Mouse (Mus musculus) kidney, postnatal 10 days (tissue): ENCODE data around the gene Gfod2.

Source experiments
- DNase-seq: peaks from one replicate; pipeline ENCODE4 v3.0.0; 2021; ENCODE audit warnings: mixed read lengths

Gfod2 gene

DNA sequence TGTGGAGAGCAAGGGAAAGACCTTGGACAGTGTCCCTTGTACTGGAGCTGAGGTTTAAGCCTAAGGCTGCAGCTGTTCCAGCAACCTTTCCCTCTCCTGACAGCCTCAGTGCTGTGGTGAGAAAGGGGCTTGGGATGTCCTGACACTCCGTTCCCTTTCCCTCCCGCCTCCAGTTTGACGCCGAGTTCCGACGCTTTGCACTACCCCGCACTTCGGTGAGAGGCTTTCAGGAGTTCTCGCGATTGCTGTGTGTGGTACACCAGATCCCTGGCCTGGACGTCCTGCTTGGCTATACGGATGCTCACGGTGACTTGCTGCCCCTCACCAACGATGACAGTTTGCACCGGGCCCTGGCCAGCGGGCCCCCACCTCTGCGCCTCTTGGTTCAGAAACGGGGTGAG lies 56.5 kb downstream of the Gfod2 start:
- DNase-seq = peak; percentile 16

DNA sequence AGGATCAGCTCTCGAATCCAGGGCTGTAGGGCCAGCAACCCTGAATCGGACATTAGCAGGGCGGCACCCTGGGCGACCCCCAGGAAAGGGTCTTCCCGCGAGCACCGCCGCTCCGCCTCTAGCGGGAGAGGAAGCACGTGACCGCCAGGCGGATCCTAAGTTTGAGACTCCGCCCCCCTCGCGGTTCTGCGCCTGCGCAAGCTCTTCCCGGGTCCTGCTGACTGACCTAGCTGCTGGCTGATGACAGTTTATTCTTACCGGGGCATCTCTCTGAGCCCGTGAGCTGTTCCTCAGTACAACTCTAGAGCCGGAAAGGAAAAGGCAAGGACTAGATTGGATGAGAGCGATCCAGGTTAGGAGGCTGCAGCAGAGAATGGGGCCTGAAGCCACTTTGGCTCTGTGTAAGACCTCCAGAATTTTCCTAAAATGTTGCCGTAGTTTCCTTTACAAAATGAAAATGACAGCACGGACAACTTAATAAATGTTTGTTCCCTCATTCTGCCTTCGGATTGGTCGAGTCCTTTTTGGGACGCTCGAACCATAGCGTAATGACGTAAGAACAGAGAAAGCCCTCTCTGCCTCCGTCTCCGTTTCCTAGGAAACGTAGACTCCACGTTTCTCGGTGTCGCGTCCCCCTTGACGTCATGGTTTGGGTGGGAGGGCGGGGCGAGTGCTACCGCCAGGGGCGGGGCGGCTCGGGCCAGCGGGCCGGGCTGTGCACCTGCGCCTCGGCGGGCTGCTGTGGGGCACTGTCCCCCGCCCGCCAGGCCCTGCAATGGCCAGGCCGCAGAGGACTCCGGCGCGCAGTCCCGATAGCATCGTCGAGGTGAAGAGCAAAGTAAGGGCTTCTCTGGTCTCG lies 57.3 kb downstream of the Gfod2 start, which contains the start of the genes Acd and Pard6a:
Gene Acd (minus strand): TSS at position 137 of the 859 bp plus-strand sequence.
Gene Pard6a (plus strand): TSS at position 183 of the 859 bp plus-strand sequence.
- DNase-seq = peak; percentile 97

DNA sequence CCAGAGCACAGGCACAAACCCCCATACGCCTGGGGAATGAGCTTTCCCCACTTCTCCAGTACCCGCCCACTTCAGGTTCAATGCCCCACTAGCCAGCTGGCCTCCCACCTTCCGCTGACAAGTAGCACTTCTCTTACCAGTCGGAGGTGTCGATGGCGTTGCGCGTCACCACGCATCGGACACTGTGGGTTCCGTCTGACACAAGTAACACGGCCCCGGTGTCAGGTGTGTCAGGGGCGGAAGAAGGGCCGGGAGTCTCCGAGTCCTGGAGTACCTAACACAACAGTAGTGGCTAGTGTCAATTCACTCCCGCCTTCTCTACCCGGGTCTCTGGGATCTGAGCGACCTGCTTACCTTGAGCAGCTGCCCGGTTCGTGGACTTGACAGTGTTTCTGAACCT lies 57.9 kb downstream of the Gfod2 start:
- peak; percentile 71 for DNase-seq

DNA sequence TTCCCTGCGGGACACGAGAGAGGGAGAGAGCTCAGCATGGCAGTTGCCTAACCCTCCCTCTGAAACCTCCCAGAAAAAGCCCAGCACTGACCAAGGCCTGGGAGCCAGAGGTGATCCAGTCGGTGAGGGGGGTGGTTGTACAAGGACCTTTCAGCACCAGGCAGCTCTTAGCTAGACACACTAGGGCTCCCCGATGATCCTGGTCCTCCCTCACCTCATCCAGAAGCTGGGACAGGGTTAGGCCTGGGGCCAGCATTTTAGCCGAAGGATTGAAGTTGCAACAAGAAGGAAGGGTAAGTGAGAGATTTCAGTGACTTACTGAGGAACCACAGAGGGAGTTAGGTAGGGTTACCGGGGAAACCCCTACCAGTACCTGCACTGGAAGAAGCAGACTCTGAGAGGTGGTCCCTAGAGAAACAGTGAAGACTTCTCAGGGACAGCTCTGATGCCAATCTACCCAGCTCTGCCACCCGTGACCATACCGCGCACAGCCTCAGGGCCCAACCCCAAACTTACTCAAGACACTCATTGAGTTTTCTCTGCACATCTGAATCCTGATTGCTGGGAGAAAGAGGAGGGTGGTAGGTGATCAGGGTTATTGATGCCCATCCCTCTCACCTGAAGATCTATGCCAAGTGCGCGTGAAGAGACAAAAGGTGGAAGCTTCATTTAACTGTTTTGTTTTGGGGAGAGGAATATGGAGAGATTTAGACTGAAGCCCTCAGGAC lies 58.8 kb downstream of the Gfod2 start:
- DNase-seq = no peak

DNA sequence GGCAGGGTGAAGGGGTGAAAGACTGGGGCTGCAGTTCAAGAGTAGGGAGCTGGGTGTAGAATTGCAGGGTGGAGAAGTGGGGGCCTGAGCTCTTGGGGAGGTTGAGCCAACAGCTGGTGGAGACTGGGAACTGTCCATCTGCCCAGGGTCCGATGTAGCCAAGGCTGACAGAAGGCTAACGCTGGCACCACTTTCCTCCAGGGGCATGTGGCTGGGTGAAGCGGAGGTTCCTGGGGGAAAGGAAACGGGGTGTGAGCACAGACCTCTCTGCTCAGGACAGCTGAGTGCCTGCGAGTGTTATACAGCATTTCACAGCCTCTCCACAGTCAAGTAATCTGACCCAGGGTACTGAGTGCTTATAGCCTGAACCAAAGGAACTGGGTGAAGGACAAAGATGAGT lies 59.7 kb downstream of the Gfod2 start:
- DNase-seq = no peak

DNA sequence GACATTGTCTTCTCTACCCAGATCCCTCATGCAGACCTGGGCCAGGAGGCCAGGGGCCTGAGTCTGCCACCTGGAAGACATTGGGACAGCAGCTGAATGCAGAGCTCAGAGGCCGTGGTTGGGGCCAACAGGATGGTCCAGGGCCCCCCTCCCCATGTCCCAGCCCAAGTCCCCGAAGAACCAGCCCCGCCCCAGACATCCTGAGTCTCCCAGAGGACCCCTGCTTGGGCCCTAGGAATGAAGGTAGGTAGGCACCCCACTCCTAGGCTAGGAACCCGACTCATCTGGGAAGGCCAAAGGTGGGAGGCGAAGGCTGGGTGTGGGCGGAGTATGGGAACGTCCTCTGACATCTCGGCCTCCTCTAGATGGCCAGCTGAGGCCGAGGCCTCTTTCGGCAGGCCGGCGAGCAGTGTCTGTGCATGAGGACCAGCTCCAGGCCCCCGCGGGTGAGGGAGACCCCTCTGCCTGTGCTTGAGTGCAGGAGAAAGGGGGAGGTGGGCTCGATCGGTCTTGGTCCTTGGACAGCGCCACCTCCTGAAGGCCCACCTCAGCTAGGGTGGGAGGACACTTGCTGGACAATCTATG lies 61.2 kb downstream of the Gfod2 start:
- DNase-seq = no peak

DNA sequence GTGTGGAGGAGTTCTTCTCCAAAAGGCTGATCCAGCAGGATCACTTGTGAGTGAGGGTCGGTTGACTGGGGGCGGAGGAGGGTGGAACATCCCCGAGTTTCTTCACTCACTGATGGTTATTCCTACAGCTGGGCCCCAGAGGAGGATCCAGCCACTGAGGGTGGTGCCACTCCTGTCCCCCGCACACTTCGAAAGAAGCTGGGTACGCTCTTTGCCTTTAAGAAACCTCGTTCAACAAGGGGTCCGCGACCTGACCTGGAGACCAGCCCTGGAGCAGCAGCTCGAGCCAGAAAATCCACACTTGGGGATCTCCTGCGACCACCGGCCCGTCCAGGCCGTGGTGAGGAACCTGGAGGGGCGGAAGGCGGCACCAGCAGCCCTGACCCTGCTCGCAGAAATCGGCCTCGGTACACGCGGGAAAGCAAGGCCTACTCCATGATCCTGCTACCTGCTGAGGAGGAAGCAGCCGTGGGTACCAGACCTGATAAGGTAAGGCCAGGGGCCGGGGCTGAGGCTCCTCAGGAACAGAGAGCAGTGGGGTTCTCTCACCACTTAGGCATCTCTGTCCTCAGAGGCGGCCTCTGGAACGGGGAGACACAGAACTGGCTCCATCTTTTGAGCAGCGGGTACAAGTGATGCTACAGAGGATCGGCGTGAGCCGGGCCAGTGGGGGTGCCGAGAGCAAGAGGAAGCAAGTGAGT lies 63.2 kb downstream of the Gfod2 start:
- DNase-seq = no peak

DNA sequence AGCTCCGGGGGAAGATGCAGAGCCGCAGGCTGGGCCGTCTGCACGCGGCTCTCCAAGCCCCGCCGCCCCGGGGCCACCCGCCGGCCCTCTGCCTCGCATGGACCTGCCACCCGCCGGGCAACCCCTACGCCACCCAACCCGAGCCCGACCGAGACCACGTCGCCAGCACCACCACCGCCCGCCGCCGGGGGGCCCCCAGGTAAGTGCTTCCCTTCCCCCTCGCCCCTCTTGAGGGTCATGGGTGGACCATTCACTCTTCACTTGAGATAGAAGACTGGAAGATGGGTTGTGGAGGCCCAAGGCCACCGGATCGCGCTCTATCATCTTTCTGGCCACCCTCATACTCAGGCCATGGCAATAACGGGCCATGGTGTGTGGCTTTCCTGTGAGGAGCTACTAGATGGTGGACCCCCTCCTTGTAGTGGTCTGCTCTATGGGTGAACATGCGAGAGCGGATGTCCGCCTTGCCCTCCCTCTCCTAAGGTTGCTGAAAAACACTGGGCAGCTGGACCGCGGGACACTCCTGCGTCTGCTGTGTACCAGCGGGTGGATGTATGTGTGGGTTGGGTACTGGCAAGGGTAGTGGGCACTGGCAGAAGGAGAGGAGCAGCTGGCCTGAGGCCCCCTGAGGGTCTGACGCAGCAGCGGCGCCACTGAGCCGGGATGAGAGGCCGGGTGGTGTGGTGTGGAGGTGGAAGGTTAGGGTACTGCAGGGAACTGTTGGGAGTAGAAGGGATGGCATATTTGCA lies 64.2 kb downstream of the Gfod2 start:
- DNase-seq = peak; percentile 49

DNA sequence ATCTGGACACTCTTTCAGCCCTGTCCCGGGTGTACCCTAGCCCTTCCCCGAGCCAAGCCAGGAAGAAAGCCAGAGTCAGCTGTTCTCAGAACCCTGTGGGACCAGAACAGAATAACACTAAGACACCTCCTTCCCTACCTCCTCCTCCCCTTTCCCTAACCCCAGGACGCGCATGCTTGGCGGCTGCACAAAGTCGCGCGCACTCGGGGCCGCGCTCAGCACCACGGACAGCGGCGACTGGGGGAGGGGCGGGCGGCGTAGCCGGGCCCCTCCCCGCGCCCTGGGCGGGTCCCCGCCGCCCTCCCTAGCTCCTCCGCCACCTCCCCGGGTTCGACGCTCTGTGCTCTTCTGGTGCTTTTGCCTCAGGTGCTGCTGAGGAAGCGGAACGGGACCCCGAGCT lies 64.8 kb downstream of the Gfod2 start:
- DNase-seq = peak; percentile 88

DNA sequence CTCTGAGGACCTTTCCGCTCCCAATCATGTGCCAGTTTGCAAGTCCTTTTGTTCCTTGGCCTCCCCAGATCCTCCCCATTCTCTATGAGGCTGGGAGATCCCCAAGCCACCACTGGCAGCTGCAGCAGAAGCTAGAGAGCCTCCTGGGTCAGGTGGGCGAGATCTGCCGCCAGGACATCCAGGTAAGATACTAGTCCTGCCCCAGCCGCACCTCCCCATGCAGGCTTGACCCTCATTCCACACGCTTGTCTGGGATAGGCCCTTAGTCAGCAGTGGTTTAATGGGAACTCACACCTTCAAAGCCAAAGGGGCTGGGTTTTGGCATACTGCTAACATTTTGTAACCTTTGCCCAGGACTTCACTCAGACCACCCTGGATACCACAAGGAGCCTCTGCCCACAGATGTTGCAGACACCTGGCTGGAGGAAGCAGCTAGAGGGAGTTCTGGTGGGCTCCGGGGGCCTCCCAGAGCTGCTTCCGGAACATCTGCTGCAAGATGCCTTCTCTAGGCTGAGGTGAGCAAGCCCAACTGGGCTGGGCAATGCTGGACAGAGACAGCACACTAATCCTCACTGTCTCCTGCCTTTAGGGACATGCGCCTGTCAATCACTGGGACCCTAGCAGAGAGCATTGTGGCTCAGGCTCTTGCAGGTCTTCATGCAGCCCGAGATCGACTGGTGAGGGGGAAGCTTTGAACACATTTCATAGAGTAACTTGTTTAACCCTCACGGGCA lies 65.8 kb downstream of the Gfod2 start:
- DNase-seq = no peak

DNA sequence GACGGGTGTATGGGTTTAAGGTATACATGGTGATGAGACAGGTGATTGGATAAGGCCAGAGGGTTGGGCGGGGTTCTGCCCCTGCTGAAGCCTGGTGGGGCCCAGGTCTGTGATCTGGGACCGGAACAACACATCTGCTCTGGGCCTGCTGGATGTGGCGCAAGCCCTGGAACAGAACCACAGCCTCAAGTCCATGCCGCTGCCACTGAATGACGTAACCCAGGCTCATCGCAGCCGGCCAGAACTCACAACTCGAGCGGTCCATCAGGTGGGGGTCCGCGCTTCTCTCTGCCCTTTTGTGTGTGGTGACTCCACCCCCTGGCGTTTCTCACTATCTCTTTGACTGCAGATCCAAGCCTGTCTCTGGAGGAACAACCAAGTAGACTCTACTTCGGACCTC lies 67.5 kb downstream of the Gfod2 start:
- no peak for DNase-seq

DNA sequence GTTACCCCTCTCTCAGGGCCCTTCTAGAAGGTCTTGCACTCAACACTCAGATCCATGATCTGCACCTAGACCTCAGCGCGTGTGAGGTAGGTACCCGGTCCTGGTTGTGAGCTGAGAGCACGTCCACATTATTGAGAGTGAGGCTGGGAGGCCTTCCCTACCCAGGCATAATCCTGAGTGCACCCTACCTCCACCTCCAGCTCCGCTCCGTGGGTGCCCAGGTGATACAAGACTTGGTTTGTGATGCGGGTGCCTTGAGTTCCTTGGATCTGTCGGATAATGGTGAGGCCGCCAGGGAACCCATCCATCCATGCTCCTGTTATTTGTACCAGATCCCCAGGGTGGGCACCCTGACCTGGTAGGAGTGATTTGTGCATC lies 68.5 kb downstream of the Gfod2 start:
- DNase-seq = no peak

DNA sequence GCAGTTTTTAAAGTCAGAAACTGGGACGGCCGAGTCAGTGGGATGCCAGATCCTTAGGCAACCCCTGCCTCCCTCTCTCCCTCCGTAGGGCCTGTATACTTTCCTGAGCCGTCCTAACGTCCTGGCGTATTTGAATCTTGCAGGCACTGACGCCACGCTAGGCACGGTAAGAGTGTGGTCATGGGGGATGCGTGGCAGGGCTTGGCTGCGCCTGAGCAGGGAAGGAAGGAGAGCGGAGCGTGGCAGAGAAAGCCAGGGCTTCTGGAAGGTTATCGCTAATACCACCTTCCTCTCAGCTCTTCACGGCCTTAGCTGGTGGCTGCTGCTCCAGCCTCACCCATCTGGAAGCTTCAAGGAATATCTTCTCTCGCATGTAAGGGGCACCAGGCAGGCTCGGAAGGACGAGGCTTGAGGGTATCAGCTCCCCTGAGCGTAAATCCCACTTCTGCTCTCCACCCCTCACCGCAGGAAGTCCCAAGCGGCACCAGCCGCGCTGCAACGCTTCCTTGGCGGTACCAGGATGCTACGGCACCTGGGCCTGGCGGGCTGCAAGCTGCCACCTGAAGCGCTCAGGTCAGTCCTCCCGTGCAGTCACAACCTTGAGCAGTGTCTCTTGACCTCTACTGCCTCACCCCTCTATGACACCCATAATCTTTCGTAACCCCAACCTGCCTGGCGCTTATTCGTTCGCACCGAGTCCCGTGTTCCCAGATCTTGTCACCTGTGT lies 69.0 kb downstream of the Gfod2 start:
- no peak for DNase-seq

DNA sequence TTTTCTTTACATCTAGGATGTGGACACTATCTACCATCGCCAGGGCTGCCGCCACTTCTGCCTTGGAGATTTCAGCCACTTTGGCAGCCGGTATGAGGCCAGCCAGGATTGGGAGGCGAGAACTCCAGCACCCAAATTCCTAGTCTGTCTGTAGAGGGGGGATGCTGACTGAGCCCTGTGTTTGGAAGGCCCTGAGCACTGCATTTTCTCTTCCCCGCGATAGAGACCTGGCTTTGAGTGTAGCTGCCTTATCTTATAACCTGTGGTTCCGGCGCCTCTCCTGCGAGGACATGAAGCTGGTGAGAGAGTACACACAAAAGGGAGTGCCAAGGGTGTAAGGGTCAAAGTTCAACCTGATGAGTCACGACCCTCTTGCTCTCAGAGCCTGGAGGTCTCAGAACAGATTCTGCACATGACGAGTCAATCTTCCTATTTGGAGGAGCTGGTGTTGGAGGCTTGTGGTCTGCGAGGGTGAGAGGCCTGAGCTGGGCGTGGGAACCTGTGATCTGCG lies 70.2 kb downstream of the Gfod2 start:
- DNase-seq = no peak

DNA sequence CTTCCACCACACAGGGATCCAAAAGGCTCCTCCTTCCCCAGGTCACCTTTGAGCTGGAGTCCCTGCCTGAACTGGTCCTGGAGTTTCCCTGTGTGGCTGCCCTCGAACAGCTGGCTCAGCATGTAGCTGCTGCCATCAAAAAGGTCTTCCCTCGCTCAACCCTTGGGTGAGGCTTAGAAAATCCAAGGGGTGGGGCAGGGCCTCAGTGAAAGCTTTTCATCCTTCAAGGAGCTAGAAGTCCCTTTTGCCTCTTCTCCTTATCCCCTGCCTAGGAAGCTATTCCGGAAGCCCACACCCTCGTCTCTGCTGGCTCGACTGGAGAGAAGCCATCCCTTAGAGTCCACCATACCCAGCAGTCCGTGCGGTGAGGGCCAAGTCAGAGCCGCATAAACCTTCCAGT lies 71.0 kb downstream of the Gfod2 start:
- no peak for DNase-seq

DNA sequence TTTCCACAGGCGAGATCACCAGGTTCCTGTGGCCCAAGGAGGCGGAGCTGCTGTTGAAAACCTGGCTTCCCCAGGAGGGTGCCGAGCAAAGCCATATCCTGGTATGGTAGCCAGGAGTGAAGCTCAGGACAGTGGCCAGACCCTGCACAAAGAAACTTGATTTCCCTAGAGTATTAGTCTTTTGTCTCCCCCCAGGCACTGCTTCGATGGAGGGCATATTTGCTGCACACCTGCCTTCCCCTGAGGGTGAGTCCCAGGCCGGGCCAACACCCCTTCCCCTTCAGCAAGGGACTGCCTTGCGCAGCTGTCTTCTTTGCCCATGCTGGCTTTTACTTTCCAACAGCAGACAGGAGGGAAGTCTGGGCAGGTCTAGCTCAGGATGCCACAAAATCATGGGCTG lies 71.9 kb downstream of the Gfod2 start:
- no peak for DNase-seq

DNA sequence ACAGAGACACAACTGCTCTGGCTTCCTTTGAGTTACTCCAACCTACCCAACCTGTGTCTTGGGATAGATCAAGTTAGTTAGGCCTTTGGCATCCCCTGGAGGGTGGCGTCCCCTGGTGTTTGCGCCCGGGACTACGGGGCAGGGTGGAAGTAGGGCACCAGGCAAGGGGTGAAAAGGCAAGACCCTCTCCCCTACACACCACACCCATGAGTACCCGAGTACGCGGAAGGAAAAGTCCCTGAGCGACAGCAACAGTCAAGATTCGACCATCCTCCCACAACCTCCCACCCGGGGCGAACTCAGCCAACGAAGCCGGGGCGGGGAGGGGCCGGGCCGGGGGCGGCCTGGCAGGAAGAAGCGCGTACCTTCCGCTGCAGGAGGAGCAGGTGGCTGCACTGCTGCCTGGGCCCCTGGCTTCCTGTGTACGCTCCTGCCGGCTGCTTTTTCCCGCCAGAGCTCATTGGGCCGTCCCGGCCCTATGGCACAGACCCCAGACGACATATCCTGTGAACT lies 72.6 kb downstream of the Gfod2 start, which contains the start of gene Carmil2:
Gene Carmil2 (plus strand): TSS at position 479 of the 513 bp plus-strand sequence.
- DNase-seq = peak; percentile 81

DNA sequence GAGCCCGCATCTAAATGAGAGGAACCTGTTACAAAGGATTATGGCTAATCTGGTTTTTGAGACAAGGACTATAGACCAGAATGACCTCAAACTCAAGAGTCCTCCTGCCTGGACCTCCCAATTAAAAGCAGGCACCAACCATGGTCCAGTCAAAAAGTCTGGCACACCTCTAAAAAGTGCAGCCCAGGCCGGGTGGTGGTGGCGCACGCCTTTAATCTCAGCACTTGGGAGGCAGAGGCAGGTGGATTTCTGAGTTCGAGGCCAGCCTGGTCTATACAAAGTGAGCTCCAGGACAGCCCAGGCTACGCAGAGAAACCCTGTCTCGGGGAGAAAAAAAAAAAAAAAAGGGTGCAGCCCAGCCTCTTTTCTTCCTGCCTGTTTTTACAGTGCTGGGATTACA lies 73.1 kb downstream of the Gfod2 start:
- DNase-seq = no peak

DNA sequence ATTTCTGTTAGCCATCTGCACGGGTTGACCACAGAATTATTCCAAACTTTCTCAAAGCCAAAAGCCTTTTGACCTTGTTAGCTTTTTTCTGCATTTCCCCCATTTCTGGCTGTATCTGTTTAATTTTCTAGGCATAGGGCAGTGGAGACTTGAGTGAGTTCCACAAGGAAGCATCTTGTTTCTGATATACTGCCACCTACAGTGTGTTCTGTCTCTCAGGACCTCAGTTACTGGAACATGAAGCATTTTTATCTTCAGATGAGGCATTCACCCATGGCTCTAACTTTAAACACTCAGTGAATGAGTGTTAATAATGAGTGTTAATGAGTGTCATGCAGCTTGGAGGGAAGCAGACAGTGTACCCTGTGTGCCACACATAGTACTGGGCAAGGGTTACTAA lies 80.6 kb downstream of the Gfod2 start:
- DNase-seq = no peak
